Mouse (Mus musculus): ENCODE results near the gene Ccdc85c.

Ccdc85c gene

GRCm38 (mm10) chr12:108268970-108269369, 6.3 kb downstream of the Ccdc85c start:
- DNase-seq (ENCODE audit: low spot score): no peak

GRCm38 (mm10) chr12:108267653-108268052, 7.6 kb downstream of the Ccdc85c start:
- DNase-seq (ENCODE audit: low spot score): no peak

- DNase-seq (ENCODE audit: low spot score): no peak
Observed at GRCm38 (mm10) chr12:108265831-108266619, 9.2 kb downstream of the Ccdc85c start.

DNA sequence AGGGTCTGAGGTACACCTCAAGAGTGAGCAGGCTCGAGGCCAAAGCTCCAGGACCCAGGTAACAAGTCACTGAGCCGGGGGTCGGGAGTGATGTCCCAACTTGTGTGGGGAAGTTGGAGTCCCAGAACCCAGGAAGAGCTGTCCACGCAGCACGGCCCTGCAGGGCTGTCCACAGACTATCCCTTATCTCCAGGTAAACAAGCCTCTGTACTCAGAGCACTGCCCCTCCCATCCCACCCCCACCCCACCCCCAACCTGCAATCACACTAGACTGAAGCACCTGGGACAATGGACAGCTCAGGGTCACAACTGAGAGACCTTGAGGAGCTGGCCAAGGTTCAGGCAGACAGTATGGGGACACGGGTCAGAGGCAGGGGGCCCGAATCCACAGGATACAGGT, 10.3 kb downstream of the Ccdc85c start:
- DNase-seq (ENCODE audit: low spot score): no peak

DNA sequence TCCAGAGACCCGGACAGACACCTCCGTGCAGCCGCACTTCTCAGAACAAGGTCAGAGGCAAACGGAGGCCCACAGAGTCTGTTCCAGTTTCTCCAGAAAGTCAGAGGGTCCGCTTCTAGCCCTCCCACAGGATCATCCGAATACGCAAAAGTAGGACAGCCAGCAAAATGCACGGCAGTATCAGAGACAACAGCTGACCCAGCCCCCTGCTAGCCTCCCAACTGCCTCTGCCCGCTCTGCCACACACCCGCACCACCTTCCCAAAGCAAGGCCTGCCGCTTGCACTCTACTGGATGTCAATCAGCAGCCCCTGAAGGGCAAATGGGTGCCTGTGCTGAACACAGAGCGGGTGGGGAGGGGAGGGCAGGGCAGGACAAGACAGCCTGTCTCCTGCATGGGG, 14.3 kb downstream of the Ccdc85c start:
- no peak for DNase-seq (ENCODE audit: low spot score)

- DNase-seq (ENCODE audit: low spot score): no peak
Observed at GRCm38 (mm10) chr12:108259322-108260049, 15.7 kb downstream of the Ccdc85c start.

DNA sequence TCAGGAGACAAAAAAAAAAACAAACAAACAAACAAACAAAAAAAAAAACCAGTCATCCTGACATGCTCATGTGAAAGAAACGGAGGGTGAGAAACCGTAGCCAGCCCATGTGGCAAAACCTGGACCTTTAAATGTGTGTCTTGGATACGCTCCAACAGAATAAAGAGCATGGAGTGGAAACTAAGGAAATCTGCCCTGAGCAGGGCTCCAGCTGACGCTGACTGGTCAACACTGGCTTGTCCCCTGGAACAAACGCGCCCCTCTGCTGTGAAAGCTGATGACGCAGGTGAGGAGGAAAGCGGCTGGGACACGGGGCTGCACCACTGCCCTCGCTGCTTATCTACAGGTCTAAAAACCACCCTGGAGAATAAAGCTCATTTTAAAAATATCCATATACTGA, 18.5 kb downstream of the Ccdc85c start:
- DNase-seq (ENCODE audit: low spot score): no peak

GRCm38 (mm10) chr12:108255960-108256359, 19.3 kb downstream of the Ccdc85c start:
- DNase-seq (ENCODE audit: low spot score): no peak

- DNase-seq (ENCODE audit: low spot score): peak; percentile 49
Observed at GRCm38 (mm10) chr12:108255511-108255919, 19.7 kb downstream of the Ccdc85c start.

DNA sequence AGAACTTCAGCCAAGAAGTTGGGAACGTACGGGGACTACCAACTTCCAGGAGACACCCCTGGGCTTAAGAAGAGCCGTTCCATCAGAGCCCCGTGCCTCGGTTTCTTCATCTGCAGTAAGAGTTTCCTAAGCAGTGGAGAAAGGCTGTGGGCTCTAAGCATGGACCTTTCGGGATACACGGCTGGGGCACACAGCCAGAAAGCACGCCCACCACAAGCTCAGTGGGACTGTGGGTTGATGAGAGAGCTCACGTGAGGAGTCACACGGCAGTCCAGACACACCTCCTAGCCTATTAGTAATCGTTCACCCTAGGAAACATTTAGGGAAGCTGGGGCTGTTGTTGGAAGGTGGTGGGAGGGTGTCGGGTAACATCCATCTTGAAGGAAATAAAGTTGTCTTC, 22.2 kb downstream of the Ccdc85c start:
- no peak for DNase-seq (ENCODE audit: low spot score)

DNA sequence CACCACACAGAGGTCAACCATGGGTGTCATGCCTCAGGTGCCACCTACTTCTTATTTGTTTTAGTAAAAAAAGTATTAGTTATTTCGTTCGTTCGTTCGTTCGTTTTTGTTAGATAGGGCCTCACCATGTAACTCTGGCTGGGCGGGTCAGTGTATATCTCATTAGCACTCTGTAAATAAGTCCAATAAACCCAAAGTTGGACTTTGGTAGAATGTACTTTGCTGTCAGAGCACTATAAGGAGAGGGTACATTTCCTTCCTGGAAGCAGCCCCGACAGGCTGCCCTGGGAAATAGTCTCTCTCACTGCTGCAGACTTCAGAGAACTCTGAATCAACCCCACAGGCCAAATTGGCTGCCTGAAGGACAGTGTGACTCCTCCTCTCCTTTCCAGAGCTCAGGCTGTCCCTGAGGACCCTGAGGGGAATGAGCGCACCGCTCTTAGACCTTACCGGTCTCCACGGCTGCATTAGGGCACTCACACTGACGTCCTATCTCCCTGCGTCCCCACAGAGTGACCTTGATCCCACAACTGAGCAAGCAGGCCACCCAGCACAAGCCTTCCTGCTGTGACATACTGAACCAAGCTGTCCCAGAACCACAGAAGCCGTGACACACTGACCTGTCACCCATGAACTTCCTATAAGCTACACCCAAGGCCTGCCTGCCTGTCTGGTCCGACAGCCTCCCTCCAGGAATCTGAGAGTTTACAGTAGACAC, 23.2 kb downstream of the Ccdc85c start:
- DNase-seq (ENCODE audit: low spot score): no peak

GRCm38 (mm10) chr12:108251034-108251792, 24.0 kb downstream of the Ccdc85c start:
- DNase-seq (ENCODE audit: low spot score): no peak

DNA sequence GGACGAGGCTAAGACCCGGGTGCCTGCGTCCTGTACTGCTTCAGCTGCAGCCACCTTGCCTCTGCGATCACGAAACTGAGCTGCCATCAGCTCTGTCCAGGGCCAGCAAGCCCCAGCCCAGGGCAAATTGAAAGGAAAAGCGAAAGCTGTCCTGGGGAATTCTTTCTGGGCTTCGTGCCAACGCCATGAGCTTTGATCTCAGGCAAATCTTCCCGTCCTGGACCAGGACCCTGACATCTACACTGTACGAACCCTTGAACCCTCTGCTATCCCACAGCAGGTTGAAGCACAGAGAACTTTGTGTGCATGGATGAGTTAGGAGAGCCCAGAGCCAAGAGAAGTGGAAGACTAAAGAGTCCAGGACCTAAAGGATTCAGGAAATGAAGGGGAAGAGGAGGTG, 25.7 kb downstream of the Ccdc85c start:
- peak; percentile 71 for DNase-seq (ENCODE audit: low spot score)

- DNase-seq (ENCODE audit: low spot score): no peak
Observed at GRCm38 (mm10) chr12:108249019-108249418, 26.2 kb downstream of the Ccdc85c start.

DNA sequence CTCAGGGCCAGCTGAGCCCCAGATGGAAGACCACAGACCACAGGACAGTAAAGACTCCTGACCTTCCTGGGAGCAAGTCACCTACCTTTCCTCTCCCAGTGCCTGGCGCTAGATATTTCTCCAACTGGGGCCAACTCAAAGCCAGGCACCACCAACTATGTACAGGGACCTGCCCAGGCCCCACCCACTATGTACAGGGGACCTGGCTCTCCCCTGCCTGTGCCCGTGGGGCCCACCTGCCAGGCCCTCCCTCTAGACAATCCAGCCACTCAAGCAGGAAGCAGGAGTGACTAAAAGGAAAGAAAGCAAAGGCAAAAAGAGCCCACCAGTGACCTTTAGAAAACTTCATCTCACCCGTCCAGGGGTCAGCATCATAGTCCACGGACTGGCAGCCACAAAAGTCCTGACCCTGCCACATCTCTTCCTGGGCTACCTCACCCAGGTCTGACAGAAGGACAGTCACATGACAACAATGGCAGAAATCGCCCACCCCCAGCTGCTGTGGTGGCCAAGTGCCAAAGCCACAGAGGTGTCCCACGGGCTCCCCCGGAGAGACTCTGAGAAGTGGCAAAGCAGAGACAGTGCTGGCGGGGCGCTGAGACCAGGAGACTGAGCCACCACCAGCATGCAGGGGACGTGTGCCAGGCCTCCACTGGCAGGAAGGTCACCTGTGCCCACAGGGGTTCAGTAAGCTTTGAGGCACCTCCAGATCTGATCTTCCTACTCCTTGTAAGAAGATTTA, 28.3 kb downstream of the Ccdc85c start:
- no peak for DNase-seq (ENCODE audit: low spot score)

DNA sequence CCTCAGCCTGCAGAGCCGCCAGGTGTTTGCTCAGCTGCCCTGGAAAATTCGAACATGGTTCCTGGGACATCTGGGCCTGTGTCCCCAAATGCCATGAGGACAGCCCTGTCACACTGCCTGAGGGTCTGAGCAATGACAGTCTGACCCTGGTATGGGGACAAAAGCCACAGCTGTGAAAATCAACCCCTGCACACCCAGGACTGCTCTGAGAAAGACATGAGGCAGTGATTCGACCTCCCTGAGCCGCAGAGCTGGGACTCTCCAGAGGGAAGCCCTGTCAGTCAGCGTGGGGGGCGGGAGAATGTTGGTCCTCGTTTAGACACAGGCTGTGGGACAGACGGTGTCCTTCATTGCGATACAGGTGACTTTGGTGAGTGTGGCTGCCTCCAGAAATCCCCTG, 29.6 kb downstream of the Ccdc85c start:
- no peak for DNase-seq (ENCODE audit: low spot score)

DNA sequence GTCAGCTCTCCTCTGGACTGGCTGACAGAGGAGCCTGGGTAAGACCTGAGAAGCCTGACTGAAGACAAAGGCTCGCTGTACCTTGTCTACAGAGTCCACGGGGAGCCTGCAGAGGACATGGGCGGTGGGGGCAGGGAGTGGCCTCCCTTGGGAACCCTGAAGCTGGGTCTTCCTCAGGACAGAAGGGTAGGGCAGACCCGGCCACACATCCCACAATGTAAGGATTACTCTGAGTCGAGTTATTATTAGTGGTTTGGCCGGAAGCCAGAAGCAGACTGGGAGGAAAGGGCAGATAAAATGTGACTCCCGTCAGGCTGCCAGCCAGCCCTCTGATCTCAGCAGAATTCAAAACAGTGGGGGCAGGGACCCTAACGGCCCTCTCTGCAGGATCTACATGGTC, 30.4 kb downstream of the Ccdc85c start:
- peak; percentile 69 for DNase-seq (ENCODE audit: low spot score)

- no peak for DNase-seq (ENCODE audit: low spot score)
Observed at GRCm38 (mm10) chr12:108242243-108242745, 32.9 kb downstream of the Ccdc85c start.

DNA sequence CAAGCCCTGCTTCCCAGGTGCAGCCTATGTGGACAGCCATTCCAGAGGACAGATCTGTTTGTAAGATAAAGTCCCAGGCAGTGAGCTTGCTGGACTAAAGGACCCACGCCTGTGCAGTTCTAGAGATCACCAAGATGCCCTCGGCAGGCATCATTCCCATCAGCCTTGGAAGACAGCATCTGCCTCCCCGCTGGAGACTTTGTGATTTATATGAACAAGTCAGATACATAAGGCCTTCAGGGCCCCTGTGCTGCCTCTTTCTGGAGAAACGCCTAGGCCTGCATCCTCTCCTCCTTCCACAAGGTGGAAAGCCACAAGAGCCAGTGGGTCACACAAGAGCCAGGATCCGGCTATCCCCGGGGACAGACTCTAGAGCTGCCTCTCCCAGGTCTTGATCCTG, 33.6 kb downstream of the Ccdc85c start:
- DNase-seq (ENCODE audit: low spot score): no peak

DNA sequence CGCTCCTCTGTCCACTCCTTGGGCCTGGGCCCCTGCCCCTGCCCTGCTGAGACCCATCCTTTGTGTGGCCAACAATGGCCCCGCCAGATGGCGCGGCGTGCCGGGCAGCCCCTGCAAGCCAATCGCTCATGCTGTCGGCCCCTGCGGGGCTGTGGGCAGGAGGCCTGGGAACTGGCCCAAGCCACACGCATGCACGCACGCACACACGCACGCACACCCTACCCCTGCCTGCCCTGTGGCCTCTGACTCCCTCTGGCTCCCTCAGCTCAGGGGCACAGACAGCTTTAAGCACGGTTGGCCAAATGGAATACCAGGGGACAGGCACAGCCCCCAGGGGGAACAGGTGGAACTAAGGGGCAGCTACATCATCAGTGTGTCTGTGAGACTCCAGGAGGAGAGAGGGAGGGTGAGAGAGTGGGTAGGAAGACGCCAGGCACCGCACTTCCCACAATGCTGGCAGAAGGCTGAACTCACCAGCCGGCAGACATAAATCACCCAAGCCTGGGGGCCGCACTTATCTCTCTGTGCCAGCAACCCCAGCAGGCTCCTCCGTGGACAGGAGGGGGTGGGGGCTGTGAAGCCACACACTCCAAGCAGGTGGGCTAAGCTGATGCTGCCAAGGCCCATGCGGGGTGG, 34.2 kb downstream of the Ccdc85c start:
- DNase-seq (ENCODE audit: low spot score): no peak

Data from ovary, postnatal 36 days (tissue).